Mouse (Mus musculus) gastrocnemius, adult 2 months (tissue): Measurements from ENCODE around the gene Adamts20. TPM values are rescaled to one million over a fixed set of nuclear protein-coding genes. Genes with fewer than 3 reads are reported as not detected.
A peak's percentile ranks its signal among the peaks of the same experiment; 100 is the strongest.

ENCODE experiments used
- DNase-seq: peaks from one replicate; pipeline ENCODE4 v3.0.0; 2022
- H3K27ac ChIP-seq: fragments of 200-600 bp; 2 replicates; pipeline ENCODE4 v1.8.1; 2022; ENCODE audit warnings: mild to moderate bottlenecking
- H3K4me3 ChIP-seq: fragments of 200-600 bp; 2 replicates; pipeline ENCODE4 v1.8.1; 2022; ENCODE audit warnings: mild to moderate bottlenecking, moderate library complexity
- CTCF ChIP-seq: fragments of 200-600 bp; IDR thresholded peaks from 2 replicates; pipeline ENCODE4 v1.8.1; 2022; ENCODE audit warnings: antibody characterized with exemption, mild to moderate bottlenecking, moderate library complexity
- intact Hi-C: fragments of 180-260 bp; cut with DNase I; formaldehyde crosslinking; loops from one replicate; pipeline ENCODE4 v1.15.1; 2025
- total RNA-seq, 2 experiments: library from RNA; stranded (reverse); gene quantifications; 2 replicates each; pipeline ENCODE4 v1.2.3; 2021

The Adamts20 gene
- total RNA-seq, 2 experiments from 2014 or later = 2.9 to 5.4 TPM

DNA sequence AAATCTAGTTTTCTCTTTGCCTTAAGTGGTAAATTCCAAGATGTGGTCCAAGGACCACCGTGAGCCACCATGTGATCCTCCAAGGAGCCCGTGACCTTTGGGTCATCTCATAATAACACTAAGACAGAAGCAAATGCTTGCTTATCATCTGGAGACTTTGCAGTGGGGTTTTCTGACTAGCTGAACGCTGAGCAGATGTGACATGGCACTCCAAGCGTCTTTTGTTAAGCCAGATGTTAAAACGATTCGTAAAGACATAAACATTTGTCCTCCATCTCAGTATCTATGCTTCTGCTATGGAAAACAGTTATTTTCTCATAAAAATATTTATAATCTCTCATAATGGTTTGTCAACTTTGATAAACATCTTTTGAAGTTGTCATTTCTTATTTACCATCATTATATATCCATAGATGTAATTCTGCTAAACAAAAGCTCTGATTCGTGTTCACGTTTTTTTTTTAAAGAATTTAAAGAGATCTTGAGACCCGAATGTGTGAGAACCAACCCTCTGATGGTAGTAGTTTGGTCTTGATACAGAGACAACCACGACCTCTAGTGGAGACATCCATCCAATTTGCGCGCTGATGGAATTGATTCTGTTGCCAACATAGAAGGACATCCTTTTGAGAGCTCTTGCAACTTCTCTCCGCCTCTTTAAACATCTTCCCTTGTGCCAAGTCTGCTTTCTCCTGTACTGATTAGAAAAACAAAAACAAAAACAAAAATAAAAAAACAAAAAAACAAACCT, 212.1 kb downstream of the Adamts20 start:
- Histone ChIP-seq H3K27ac (no peak overlapping the region), H3K4me3 (no peak overlapping the region)
- DNase-seq = no peak
- intact Hi-C loops = no loop called here
- TF ChIP-seq CTCF = peak; percentile 30; the same call in 1 of the 2 replicates

DNA sequence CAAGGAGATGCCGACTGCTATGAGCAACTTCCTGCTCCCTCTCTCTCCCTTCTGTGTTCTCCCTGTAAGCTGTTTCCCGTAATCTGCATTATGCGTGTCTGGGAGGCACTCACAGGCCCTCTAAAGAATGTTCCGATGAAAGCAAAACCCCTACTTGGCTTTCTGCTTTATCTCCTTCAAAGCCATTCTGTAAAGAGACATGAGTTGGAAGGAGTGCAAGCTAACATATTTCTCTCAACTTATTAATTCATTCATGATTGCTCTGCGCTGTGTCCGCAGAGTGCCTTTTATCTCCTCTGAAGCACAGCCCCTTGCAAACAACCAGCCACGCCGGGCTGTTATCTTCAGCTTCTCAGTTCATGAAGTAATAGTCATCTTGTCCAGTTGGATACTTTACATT, 215.5 kb downstream of the Adamts20 start:
- no peak for DNase-seq
- intact Hi-C loops = no loop called here
- TF ChIP-seq CTCF = no peak
- Histone ChIP-seq H3K27ac (no peak overlapping the region), H3K4me3 (no peak overlapping the region)

DNA sequence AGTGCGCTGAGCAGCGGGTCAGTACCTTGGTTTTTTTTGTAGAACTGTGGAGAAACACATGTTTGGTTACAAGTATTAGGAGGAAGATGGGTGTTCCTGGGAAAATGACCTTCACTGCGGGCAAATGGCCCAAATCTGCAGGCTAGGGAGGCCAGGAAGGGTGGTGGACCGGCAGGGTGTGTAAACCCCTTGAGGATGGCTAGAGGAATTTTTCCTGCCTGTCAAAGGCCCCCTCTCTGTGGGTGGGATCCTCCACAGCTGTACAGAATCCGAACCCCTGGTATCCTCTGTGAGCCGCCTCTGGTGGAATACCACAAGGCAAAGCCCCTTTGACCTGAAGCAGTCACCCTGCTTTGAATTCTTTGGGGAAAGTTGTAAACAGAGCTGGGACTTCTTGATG, 216.8 kb downstream of the Adamts20 start:
- TF ChIP-seq CTCF = no peak
- intact Hi-C loops = no loop called here
- peak; percentile 50 for DNase-seq
- Histone ChIP-seq H3K4me3 (no peak overlapping the region), H3K27ac (no peak overlapping the region)

DNA sequence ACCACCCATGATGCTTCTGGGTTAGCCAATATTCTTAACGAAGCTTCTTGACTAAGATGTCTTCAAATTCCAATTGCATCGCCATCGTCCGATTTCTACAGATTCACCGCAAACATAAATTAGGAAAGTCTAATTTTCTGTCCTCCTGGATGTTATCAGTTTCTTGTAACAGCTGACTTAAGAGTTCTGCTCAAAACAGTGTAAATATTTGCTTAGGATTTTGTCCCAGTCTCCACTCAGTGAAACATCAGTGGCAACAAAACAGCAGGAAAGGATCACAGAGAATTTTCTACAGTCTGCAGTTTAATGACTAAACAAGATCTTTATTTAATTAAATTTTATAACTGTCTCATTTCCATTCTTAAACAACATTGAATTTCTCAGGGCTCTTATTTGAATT, 218.5 kb downstream of the Adamts20 start:
- TF ChIP-seq CTCF = no peak
- H3K27ac ChIP-seq = no peak overlapping the region
- no peak overlapping the region for H3K4me3 ChIP-seq
- intact Hi-C loops = no loop called here
- DNase-seq = no peak

DNA sequence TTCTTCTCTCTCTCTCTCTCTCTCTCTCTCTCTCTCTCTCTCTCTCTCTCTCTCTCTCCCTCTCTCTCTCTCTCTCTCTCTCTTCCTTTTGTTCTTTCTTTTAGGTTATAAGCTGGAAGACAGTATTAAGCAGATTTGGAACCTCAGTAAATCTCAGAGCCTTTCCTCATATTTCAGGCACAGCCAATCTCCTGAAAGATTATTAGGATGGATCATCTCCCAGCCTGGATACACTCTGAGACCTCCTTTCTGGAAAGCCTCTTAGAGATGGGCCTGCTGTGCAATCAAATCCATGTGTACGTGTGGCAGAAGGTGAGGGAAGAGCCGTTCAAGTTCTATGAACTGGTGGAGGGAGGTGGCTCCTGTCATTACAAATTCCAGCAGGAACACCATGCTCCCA, 220.9 kb downstream of the Adamts20 start:
- no peak overlapping the region for H3K27ac ChIP-seq
- no peak for TF ChIP-seq CTCF
- no peak for DNase-seq
- intact Hi-C loops = no loop called here
- no peak overlapping the region for H3K4me3 ChIP-seq

DNA sequence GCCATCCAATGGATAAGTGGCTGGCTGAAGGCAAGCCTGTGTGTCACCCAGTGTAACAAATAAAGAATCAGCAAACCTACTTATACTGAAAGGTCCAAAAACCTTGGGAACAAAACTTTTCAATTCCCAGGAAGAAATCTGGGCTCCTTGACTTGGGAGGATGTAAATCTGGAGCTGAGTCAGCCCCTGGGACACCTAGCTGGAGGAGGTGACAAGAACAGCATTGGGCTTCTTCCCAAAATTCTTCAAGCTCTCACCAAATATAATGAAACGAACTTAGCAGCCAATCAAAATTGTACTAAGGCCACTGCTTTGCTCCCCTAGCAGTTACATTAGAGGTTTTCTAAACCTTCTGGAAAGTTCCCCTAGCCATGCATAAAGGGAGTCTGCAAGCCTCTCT, 223.1 kb downstream of the Adamts20 start:
- H3K4me3 ChIP-seq = no peak overlapping the region
- no peak for DNase-seq
- H3K27ac ChIP-seq = no peak overlapping the region
- intact Hi-C loops = no loop called here
- TF ChIP-seq CTCF = no peak

DNA sequence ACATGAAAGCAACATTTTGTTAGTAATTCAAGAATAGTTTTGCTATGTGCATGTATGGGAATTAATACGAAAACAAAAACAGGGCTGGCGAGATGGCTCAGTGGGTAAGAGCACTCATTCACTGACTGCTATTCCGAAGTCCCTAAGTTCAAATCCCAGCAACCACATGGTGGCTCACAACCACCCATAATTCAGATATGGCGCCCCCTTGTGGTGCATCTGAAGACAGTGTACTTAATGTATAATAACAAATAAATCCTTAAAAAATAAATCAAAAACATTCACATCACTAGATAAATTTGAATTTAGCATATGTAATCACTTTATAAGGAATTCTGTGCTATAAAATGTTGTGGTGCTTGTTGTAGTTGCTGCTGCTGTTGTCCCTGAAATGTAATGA, 225.6 kb downstream of the Adamts20 start:
- DNase-seq = no peak
- Histone ChIP-seq H3K4me3 (no peak overlapping the region), H3K27ac (no peak overlapping the region)
- intact Hi-C loops = no loop called here
- peak; percentile 53 for TF ChIP-seq CTCF

DNA sequence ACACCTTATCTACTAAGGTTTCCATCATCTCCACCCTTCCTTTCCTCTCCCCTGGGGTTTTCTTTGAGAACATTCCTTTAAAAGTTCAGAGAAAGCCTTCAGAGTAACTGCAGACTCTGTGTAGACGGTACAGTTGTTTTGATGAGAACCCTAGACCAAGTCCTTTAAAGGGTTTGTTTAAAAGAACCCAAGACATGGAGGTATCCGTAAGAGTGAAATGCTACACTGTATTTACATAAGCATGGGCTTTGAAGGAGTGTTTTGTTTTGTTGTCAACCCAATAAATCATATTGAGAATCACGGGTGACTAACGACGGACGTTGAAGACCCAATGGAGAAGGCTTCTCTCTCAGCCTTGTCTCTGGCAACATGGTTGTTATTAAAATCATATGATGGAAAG, 226.1 kb downstream of the Adamts20 start:
- no peak overlapping the region for H3K27ac ChIP-seq
- no peak for TF ChIP-seq CTCF
- H3K4me3 ChIP-seq = no peak overlapping the region
- DNase-seq = no peak
- intact Hi-C loops = no loop called here

DNA sequence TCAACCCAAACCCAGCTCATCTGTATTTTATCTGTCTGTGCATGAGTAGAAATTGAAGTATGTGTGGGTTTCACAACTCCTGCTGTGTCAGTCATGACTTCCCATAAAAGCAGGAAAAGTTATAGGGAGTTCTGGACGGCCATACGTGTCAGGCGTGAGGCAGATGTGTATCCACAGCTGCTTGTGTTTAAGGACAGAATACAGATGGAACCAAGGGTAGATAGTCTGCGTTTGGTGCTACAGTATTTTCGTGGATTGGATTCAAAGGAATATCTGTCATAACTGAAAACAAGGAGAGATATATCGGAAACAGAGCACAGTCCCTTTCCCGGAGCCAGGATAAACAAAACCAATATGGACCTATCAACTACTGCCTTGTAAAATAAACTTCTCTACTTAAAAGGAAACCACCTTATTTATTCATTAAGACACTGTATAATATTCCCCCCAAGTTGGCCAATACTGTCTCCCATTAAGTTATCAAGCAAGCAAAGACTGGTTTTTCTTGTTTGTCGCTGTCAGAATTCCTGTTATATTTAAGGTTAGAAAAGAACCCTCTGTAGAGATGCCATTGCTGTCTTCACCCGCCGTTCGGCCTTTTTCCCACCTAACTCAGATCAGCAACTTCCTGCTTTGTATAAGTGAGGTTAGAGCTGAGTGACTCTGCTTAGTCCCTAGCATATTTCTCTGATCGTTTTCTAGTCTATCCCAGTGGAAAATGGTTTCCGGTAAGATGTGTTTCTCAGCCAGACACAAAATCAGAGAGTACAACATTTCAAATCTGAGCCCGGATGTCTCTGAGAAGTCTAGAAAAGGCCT, 227.0 kb downstream of the Adamts20 start:
- no peak for DNase-seq
- no peak for TF ChIP-seq CTCF
- intact Hi-C loops = no loop called here
- Histone ChIP-seq H3K4me3 (no peak overlapping the region), H3K27ac (no peak overlapping the region)

DNA sequence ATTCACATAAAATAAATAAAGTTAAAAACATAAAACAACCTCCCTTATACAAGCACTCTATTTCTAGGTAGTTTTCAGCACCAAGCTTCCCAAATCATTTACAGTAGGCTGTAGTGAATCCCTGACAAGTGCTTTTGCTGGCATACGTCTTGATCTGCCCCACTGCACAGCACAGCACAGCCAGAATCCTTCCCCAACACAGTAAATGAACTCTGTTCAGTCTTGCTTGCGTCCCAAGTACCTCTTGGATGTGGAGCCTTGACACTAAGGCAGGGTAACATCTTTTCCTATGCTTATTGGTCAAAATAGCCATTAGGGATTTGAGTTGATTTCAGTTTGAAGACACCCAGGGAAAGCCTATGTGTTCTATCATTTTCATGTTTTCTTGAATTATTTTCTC, 228.5 kb downstream of the Adamts20 start:
- Histone ChIP-seq H3K4me3 (no peak overlapping the region), H3K27ac (no peak overlapping the region)
- intact Hi-C loops = no loop called here
- no peak for TF ChIP-seq CTCF
- no peak for DNase-seq

DNA sequence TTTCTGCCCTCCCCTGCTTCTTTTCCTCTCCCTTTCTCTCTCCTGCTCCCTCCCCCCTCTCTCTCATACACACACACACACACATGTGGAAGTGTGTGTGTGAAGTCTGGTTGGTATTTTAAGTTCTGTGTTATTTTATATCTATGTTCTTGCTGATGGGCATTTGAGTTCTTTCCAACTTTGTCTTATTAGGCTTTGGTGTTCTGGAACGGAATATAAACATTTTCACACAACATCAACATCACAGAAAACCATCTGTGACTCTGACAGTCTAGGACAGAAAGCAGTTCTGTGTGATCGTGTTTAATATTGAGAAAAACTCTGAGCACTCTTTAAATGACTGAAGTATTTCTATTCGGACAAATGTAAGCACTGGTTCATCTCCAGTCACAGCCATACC, 229.1 kb downstream of the Adamts20 start:
- intact Hi-C loops = no loop called here
- no peak for TF ChIP-seq CTCF

DNA sequence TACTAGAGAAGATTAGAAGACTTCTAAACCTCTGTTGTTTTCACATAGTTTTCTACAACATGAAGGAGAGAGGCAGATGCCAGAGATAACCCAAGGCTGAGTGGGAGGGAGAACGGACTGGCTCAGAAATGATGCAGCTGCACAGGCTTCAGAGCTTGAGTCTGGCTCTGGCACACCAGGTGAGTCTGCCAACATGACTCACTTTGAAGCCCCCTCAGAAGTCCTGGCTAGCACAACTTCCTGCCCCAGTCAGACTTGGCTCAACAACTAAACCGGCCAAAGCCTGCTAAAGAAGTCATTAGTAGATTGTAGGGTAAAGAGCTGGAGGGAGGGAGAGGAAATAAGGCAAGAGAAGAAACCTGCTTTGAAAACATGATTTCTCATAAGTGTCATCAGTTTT, 230.0 kb downstream of the Adamts20 start:
- H3K4me3 ChIP-seq = no peak overlapping the region
- no peak overlapping the region for H3K27ac ChIP-seq
- TF ChIP-seq CTCF = no peak
- intact Hi-C loops = no loop called here
- DNase-seq = no peak

More for the DNA sequence above, 229.1 kb downstream of the Adamts20 start:
- no peak for DNase-seq
- H3K27ac ChIP-seq = no peak overlapping the region
- H3K4me3 ChIP-seq = no peak overlapping the region

DNA sequence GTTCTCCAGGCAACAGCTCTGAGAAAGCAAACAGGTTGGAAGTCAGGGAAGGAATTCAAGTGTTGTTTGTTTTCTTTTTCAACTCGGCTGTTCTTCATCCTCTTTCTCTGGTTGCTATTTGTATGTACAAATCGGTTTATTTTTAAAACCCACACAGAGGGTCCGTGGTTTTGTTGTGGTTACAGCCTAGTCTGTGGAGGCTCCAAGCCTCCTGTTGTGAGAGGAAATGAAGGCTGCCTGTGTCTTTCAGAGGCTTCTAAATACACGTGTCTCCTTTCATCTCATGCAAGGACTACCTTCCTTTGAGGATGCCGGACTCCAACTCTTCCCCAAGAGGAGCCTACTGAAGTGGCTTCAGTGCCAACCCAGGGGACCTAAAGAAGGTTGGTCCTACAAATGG, 234.0 kb downstream of the Adamts20 start:
- intact Hi-C loops = no loop called here
- TF ChIP-seq CTCF = no peak

More for the DNA sequence above, 234.0 kb downstream of the Adamts20 start:
- Histone ChIP-seq H3K27ac (no peak overlapping the region), H3K4me3 (no peak overlapping the region)
- DNase-seq = no peak
